Mouse (Mus musculus) embryo, embryonic 11.5 days (tissue): ENCODE measurements at regions not wholly inside any gene's neighbourhood (a gene's known extent, or its start where the extent isn't known, plus 50 kb on each side); places are given as distances from the start of the nearest gene placed in this dataset.
"Not testable (repeated sequence)": the region's sequence is repeated elsewhere in the genome, so short reads cannot be mapped to it uniquely, and the experiment has no call there.

Experiments
- DNase-seq: peaks from one replicate; pipeline ENCODE4 v3.0.0-alpha.2; 2012; ENCODE audit warnings: low read depth, low spot score

DNA sequence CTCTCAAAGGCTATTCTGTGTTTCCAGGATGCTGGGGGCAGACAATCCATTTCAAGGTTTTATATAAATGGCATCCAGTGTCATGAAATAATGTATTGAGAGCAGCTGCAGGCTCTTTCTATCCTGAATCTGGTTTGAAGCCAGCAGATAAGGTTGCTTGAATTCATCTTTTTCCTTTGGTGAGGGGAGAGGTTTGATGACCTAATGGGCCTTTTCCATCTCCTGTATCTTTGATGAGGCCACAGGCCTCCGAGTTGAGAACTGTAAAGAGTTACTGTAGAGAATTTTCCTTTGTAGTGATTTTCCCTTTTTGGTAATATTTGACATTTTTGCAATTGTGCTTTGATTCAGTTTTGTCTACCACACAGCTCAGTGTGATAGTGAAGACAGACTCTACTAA, 458.8 kb upstream of the 1700008P02Rik start:
- no peak for DNase-seq

DNA sequence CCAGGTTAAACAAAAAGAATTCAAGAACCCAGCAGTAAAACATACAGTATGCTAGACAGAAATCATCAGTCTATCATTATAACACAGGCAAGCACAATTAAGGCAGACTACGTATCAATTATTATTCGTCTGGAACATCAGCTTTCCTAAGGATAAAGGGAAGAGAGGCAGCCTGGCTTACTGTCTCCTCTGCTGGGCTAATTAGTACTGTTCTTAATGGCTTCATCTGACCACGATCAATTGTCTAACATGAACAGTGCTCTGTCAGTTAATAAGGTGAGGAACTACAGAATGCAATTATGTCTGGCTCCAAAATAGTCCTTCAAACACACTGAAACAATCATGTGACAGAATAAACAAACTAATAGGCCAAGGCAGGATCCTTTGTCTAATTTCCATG, 456.6 kb upstream of the 1700008P02Rik start:
- no peak for DNase-seq

DNA sequence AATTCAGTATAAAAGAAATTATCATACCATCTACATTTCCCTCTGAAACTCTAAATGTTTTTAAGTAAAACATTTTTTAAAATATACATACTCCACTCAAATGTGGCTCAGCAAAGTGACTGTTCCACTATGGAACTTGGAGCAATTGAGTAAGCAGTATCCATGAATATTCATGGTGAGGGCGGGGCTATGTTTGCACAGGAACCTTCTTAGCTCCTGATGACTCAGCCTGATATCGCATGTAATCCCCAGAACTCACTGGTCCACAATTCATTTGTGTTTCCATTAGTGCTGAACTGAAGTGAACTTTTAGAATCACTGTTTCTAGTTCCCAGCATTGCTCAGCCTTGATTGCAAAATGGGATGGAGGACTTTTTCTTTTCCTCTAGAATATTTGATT, 454.2 kb upstream of the 1700008P02Rik start:
- DNase-seq = no peak

DNA sequence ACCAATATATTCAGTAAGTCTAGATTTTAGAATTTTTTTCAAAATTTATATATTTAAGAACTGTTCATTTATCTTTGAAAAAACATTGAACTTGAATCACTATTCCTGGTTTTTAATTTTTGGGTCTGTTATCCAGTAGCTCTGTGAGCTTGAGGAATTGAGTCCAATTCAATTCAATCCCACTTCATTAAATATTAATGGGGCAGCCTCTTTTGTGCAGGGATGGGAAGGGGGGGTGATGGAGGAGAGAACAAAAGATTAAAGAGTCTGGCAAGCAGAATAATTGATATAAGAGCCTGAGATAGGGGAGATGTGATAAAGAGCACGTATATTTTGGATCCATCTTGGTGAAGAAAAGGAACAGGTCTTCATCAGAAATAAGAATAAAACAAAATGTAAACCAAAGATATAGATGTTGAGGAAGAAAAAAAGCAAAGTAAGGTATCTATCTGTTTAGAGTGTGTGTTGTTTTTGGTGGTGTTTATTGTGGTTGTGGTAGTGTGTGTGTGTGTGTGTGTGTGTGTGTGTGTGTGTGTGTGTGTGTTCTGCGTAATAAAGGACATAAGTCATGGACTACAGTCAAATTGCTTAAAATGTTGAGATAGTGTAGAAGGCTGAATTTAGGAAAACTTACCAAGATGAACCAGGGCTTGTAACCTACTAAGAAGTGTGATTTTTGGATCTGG, 421.3 kb upstream of the 1700008P02Rik start:
- DNase-seq = no peak

DNA sequence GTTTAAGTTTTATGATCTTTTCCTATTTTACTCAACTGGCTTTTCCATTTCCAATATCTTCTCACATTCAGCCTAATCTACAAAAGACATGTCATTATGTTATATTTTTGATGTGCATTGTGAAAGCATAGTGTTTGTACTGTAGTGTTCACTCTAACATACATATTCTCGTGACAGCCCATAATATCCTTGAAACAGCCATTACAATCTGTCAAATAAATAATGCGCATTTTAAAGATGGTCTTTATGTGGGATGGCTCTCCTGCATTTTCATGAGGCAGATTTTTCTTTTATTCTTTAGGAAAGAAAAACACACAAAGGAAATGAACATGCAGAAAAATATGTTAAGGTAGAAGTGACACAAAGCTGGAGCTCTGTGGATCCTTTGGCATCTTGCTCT, 415.6 kb upstream of the 1700008P02Rik start:
- no peak for DNase-seq

DNA sequence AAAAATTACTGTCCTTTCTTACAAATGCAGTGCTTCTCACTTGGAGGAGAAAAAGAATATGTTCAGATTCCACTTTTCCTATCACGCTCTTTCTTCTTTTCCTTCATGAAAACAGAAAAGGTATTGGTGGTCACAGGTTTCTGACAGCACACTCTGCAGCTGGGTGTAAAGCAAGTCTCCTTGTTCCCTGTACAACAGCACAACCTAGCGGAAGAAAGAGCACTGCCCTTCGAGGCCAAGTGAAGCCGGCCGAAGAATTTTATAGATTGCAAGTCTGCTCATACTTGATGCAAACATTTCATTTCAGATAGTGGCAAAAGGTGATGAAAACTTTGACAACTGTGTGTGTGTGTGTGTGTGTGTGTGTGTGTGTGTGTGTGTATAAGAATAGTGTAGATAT, 407.6 kb upstream of the 1700008P02Rik start:
- peak; percentile 64 for DNase-seq

DNA sequence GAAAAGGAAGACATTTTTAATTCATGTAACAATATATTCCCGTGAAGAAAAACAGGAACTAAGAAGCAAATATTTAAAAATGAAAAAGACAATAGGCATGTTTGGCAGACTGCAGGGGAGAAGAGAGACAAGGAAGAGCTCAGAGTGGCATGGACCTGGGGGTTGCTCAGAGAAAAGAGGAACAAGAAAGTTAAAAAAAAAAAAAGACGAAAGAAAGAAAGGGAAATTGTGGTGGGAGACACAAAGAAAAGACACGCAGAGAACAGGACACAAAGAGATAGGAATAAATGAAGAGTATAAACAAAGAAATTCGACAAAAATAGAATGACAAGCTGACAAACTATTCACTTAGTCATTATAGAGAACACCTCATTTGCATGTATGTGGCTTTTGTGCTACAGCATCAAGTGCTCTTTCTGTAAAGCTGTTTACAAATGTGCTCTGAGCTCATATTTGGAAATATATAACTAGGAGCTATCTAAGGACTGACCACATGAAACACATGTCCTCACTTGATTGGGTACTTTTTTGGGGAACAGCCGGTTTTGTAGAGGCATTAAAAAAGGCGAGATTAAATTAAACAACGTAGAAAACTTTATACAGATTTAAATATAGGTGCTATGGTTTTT, 394.2 kb upstream of the 1700008P02Rik start:
- no peak for DNase-seq

DNA sequence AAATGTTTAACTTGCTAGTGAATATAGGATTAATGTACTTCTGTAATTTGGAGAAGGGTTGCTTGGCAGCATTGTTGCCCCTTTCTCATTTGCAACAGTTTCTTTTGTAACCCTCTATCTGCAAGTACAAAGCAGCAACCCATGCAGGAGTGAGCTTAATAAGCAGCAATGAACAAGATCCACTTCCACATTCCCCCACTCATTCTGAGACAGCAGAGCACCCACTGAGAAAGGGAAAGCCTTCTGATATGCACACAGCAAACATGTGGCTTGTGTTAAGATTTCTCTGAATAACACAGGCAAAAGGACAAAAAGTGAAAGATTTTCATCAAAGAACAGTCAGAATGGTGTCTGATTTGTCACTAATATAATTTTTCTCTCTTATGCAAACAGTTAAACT, 393.3 kb upstream of the 1700008P02Rik start:
- no peak for DNase-seq

DNA sequence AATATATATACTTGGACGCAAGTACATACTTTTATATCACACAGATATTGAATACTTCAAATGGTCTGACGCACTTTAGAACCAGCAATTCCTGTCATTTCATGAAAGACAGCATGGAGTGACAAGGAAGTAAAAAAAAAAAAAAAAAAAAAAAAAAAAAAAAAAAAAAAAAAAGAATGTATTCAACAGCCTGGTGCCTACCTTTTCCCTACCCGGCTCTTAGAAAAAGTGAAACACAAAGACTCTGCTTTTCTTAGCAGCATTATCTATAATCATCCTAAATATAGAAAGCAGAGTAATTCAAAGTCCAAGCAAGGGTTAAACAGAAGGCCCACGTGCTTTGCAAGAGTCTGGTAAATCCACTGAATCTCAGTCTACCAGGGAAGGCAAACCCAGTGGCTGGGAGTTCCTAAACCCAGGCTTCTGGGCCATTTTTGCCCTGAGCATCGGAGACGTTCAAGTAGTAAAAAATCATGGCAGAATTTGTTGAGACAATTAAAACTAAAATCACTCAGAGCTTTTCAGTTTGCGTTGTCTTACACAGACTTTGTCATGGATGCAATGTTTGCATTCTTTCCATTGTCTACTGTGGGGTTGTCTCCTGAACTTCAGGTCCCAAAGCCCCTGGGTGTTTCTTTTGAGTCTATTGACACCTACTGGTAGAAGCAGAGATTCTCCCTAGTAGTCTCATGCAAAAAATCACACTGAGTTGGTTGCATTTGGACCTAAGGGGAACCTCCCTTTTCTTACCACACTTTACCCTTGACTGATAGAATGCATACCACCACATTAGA, 390.2 kb upstream of the 1700008P02Rik start:
- DNase-seq = no peak

DNA sequence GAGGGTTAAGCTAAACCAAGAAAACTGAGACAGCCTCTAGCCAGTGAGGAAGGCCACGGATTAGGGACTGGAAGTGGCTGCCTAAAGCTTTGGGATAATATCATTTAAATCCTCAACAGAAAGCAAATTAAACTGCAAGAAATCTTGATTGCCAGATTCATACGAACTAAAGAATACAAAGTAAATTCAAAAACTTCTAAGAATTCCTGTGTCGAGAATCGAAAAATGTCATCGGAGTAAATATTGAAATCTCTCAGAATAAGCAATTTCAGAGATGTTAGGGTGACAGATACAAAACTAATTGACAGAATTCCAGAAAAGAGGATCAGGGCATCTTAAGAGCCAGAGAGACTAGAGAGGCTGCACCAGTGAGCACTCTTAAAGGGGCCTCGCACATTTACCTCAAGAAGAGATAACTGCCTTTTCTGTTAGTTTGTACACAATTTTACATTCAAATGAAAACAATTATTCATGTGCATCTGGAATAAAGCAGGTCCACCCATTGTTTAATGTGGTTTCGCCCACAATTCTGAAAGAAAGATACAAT, 388.5 kb upstream of the 1700008P02Rik start:
- no peak for DNase-seq

DNA sequence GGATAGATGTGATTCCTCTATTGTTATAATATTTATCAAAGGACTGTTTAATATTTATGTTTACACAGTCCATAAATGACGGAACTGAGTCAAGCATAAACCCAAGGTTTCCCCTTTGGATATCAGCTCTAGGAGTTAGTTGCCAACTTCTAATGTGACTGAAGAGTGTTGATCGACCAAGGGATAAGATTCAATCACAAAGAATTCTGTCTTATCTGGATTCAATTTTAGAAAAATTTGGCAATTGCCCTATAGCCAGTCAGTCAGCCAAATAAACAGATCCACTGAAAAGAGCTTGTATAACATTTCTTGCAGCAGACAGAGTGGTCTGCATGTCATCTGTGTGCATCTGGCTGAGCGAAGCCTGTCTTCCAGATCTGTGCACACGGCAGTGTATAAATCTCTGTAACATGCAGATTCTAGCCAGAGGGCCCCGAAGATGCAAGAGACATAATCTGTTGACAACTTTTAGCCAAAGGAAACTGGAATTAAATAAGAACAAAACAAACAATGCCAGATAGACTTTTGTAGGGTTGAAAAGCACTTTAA, 387.6 kb upstream of the 1700008P02Rik start:
- no peak for DNase-seq

DNA sequence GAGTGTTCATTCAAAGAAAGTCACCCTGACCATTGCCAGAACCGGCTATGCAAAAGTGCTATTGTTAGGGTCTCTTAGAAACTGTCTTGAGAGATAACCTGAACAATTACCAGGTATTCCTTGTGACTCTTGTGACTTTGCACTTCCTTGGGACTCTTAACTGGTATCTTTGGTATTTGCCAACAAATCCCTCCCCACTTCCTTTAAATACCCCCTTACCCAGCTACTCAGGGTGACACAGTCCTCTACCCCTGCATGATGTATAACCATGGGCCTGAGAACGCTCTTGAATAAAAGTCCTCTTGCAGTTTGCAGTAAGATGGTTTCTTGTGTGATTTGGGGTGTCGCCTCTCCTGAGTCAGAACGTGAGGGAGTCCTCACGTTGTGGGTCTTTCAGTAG, 371.5 kb upstream of the 1700008P02Rik start:
- not testable (repeated sequence) for DNase-seq

DNA sequence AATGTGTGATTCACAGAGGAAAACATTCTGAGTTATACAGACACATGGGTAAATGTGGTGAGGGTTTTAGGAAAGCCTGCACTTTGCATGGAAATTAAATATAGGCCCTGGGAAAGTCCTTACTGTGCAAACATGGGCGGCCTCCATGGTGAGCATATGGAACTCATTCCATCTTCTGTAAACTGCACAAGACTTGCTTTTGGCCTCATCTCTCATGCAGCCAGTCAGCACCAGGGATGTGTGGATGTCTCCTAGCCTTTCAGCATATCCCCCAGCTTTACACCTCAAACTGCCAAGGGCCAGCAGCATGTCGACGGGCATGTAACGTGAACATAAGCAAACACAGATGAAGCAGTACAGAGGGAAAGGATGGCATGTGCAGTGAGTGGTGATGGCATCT, 364.7 kb upstream of the 1700008P02Rik start:
- DNase-seq = no peak

DNA sequence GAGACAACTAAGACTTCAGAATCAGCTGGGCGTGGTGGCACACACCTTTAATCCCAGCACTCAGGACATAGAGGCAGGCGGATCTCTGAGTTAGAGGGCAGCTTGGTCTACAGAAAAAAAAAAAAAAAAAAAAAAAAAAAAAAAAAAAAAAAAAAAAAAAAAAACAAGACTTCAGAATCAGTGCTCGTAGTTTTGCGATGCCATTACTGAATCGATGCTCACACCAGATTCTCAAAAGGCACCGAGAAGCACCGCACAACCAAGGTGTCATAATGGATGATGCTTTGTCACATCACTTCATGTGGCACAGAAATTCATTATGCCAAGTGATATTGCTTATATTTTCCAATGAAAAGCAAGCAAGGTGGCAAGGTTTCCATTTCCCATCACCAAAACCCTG, 337.4 kb upstream of the 1700008P02Rik start:
- DNase-seq = no peak

DNA sequence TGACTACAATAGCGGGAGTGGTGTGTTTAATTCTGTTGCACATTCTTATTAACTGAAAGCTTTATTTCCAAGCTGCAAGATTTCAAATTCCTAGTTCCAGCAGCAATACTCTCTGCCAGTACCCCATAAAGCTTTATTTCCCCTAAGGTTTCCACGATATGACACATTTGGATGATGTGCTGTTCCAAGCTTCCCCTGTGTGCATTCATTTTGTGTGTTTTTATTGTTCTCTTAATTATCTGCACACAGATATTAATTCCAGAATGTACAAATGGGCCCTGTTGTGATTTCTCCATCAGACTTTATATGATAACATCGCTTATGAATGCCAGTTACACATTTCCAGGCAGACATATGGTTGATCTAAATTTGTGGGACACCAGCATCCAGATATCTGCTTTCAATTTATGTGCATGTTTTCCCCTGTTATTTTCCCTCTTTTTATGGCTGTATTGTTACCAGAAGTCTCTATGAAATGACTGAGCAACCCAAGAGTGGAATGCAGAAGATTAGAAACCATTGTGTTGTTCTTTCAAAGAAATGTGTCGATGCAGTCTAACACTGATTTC, 312.4 kb upstream of the 1700008P02Rik start:
- DNase-seq = no peak

DNA sequence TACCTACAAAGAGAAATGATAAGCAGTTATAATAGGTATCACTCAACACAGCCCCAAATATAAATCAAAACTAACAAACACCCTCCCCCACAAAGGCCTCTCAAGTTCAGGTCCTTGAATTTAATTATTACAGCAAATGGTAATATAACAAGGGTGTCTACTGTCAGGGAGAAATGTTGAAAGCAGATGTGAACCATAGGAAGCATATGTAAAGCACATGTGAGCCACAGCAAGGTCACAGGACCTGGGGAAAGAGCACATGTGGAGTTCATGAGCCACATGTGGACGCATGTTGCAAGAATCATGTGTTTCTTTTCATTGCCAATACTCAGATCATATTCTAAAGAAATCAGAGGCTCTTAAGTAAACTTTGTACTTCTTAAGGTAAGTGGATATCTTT, 306.5 kb upstream of the 1700008P02Rik start:
- peak; percentile 30 for DNase-seq

DNA sequence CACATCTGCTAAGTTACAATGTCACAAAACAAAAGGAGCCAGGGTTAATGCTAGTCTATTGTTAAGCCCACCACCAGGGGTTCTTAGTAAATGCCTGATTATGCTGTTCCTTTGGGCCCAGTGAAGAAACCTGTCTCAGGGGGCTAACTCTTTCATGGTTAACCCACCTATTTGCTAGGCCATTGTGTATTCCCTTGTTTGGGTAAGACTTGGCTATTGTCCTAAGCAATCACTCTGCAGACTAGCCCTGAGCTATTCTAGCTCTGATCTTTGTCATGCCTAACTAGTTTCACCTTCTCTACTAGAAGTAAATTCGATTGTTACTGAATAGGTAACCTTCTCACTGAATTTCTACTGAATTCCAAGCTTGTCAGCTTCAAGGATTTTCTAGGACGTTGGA, 302.4 kb upstream of the 1700008P02Rik start:
- DNase-seq = not testable (repeated sequence)

DNA sequence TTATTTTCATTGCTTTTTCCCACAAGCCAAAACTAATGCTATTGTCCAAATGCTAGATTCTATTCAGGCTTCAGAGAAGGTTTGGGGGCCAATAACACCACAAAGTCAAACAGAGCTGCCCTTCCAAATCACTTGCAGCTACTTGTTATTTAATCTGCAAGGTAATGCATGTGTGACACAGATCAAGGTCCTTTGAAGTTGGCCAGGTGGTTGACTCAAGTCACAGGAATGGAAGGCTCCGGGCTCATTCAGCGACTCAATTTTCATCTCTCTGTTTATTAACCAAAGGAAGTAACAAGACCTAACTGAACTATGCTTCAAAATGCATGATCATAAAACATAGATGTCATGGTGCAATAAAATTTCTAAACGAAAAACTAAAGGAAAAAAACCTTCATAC, 300.0 kb upstream of the 1700008P02Rik start:
- no peak for DNase-seq

DNA sequence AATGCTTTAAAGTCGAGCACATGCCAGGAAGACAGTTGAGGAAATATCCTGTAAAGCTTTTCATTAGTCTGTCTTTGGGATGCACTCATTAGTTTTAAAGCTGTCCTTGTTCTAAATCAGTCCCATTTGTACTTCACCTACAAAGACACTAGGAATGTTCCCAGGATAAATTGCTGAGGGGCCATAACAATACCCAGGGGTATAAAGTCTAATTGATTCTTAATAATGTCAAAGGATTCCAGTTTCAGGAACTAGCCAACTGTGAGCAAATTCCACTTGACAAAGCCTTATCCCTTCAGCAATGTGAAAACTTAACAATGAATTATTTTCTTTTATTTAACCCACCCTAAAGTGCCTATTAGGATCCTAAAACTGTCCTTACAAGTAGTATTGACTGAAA, 267.7 kb upstream of the 1700008P02Rik start:
- DNase-seq = no peak

DNA sequence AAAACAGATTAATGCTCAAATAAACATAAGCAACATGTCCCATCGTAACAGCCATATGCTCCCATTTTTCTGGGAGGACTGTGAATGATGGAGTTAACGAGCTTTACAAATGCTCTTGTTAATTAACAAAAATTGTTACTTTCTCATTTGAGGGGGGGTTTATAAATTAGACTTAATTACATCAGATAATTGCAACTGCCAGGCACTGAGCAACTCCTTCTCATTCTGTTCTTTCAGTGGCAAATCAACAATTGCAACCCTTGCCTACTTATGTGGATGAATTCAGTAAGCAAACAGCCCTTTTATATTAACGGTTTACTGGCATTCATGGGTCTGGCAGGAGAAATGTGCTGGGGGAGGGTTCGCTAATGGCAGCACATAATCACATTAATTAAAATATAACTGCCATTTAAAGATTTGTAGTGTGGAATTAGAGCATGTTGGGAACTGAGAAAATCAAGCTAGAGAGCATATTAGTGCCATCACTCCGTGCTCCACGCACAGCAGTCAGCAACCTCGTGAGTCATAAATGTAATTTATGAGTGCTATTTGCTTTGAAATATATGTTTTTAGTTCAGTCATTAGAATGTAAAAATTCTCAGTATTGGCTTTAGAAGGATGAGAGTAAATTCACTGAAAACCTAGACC, 266.9 kb upstream of the 1700008P02Rik start:
- no peak for DNase-seq
